Mouse (Mus musculus): ENCODE measurements around the gene Gal3st2. TPM values are rescaled to one million over a fixed set of nuclear protein-coding genes. Genes with fewer than 3 reads are reported as not detected.

Gene Gal3st2
- total RNA-seq, 2 experiments from 2014 or later: 0.15 TPM; not detected in 1

Other genes starting within 250 kb of the Gal3st2 start
- gene Stk25, start 202.6 kb upstream of the Gal3st2 start, total RNA-seq (2021): 100 to 1,000 TPM; 382 to 402 TPM
- gene Bok, start 175.6 kb upstream of the Gal3st2 start, total RNA-seq (2021): 10 to 100 TPM; 19.1 to 20.5 TPM
- gene Atg4b, start 109.8 kb upstream of the Gal3st2 start, total RNA-seq (2021): 10 to 100 TPM; 68.3 to 76.7 TPM
- 10 to 100 TPM; 31.2 to 34.2 TPM for gene Thap4, start 106.4 kb upstream of the Gal3st2 start, total RNA-seq (2021)
- 10 to 100 TPM; 58.6 to 61.5 TPM for gene Dtymk, start 59.4 kb upstream of the Gal3st2 start, total RNA-seq (2021)
- gene Ing5, start 57.3 kb upstream of the Gal3st2 start, total RNA-seq (2021): 1 to 10 TPM; 7.3 to 9.1 TPM
- gene D2hgdh, start 36.4 kb upstream of the Gal3st2 start, total RNA-seq (2021): 10 to 100 TPM in 1 of 2 experiments, 1 to 10 TPM in 1; 10.0 to 11.8 TPM
- under 1 TPM; 0.33 to 0.68 TPM for gene Gal3st2b, start 57.0 kb downstream of the Gal3st2 start, total RNA-seq (2021)
- gene Gal3st2c, start 129.2 kb downstream of the Gal3st2 start, total RNA-seq (2021): under 1 TPM in 1 of 2 experiments, not detected in 1; 0.04 TPM
- gene Neu4, start 159.1 kb downstream of the Gal3st2 start, total RNA-seq (2021): 10 to 100 TPM; 12.8 to 13.4 TPM
- not detected for gene Pdcd1, start 191.2 kb downstream of the Gal3st2 start, total RNA-seq (2021)

All from left cerebral cortex, postnatal 14 days (tissue).